Mouse (Mus musculus): ENCODE data around the gene Stx8.

DNA sequence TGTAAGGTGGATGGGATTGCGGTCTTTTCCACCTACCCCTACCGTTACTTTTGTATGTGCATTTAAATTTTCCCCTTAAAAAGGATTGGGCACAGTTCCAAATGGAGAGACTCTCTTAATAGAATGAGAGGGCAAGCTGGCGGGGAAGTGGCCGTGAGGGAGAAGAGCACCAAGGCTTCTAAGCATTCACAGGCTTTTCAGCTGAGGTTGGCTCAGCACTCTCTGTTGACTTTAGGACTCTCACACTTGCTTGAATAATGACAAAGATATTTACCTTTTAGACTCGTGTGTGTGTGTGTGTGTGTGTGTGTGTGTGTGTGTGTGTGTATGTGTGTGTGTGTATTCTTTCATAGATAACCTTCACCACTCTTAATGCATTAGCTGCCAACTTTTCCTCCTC is 105.8 kb downstream of the Stx8 start:
- TF ChIP-seq POLR2AphosphoS2 (IDR thresholded peaks at IDR 0.05; ENCODE audit: insufficient read length, low read depth) (no peak), USF1 (IDR thresholded peaks at IDR 0.05; ENCODE audit: low read depth) (no peak)

Measured in myocyte (in vitro differentiated cells).